8 mouse cellular contexts compared by ENCODE assay signal in the genomic region with DNA sequence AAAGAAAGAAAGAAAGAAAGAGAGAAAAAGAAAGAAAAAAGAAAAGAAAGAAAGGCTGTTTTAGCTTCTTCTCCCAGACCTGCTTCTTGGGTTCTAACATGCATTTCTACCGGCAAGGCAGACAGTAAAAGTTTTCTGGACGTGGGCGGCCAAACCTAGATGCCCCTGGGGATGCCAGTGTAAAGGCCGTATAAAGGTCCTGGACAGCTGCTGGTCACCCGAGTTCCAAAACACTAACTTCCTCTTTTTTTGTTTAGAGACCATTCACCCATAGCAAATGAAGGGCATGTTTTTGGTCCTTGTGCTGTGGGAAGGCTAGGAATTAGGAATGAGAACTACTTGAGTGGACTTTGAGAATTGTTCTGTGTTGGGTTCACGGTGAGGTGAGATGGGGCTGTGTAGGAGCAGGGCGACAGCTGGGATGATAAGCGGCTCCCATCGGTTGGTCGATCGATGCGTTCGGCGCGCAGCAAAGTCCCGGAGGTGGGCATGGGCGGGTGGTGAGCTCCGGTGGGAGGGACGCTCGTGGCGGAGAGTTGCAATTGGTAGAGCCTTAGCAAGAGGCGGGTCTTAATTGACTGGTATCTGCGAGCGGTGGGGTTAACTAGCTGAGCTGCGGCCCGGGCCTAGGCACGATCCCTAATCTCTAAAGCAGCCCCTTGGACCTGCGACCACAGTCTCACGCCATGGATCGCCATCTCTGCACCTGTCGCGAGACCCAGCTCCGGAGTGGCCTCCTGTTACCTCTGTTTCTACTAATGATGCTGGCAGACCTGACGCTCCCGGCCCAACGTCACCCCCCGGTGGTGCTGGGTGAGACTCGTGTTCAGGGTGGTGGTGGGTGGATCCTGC. TPM values are rescaled to one million over a fixed set of nuclear protein-coding genes. Genes with fewer than 3 reads are reported as not detected.
DNase-seq lines count a peak whose midpoint lies in the region; ATAC-seq and TF ChIP-seq lines count a peak whose summit lies in the region.

A gene (plus strand): TSS at position 599 of the 852 bp plus-strand sequence.

- intact Hi-C loops in heart, adult 2 months (cut with DNase I), result loop anchor here (5.0 to 10.0 kb wide), 2 partner anchors 62 to 185 kb away; a partner anchor contains a TSS

- peak; percentile 83 for TF ChIP-seq POLR2A in bone marrow, adult 2 months (IDR thresholded peaks at IDR 0.05; ENCODE audit: borderline replicate concordance, control insufficient read depth, low read depth, low read length)
- peak; percentile 85 for TF ChIP-seq POLR2A in heart, adult 2 months (IDR thresholded peaks at IDR 0.05; ENCODE audit: insufficient read depth, low read depth, low read length)

- no peaks in the 10 kb centered on the region for H3K27me3 ChIP-seq in embryonic facial prominence, embryonic 14.5 days (replicated peaks; ENCODE audit: control insufficient read depth, insufficient read depth, low read length)
- no peaks in the 10 kb centered on the region for H3K27me3 ChIP-seq in heart, adult 2 months (ENCODE audit: control insufficient read depth, insufficient read depth, low read length)
- H3K27me3 ChIP-seq in limb, embryonic 13.5 days, result no peaks in the 10 kb centered on the region
- no peaks in the 10 kb centered on the region for H3K27me3 ChIP-seq in midbrain, embryonic 15.5 days (replicated peaks)

- peak within 1 kb of the TSS; percentile 82 for H3K4me3 ChIP-seq in bone marrow, adult 2 months (replicated peaks; ENCODE audit: control insufficient read depth, low read depth, low read length)
- H3K4me3 ChIP-seq in embryonic facial prominence, embryonic 14.5 days (ENCODE audit: low read depth, low read length), result peak within 1 kb of the TSS; percentile 71
- peak within 1 kb of the TSS; percentile 71 for H3K4me3 ChIP-seq in heart, adult 2 months
- peak within 1 kb of the TSS; percentile 78 for H3K4me3 ChIP-seq in limb, embryonic 13.5 days
- H3K4me3 ChIP-seq in midbrain, embryonic 15.5 days, result peak within 1 kb of the TSS; percentile 96

- no peak for TF ChIP-seq EP300 in heart, adult 2 months (IDR thresholded peaks at IDR 0.05; ENCODE audit: insufficient read depth, low read depth, low read length)

- H3K4me1 ChIP-seq in bone marrow, adult 2 months (ENCODE audit: control insufficient read depth, insufficient read depth, low read length), result peaks cover 6% of the 10 kb centered on the region
- H3K4me1 ChIP-seq in embryonic facial prominence, embryonic 14.5 days (ENCODE audit: control insufficient read depth, insufficient read depth, low read length), result peaks cover 7% of the 10 kb centered on the region; the same call in 1 of the 2 replicates
- H3K4me1 ChIP-seq in heart, adult 2 months (ENCODE audit: control insufficient read depth, insufficient read depth, low read length), result peaks cover 1% of the 10 kb centered on the region
- H3K4me1 ChIP-seq in limb, embryonic 13.5 days, result peaks cover 13% of the 10 kb centered on the region
- H3K4me1 ChIP-seq in midbrain, embryonic 15.5 days, result peaks cover 20% of the 10 kb centered on the region

- TF ChIP-seq CTCF in bone marrow, adult 2 months (IDR thresholded peaks at IDR 0.05; ENCODE audit: control insufficient read depth, insufficient read depth, low read length), result no peak
- no peak for TF ChIP-seq CTCF in heart, adult 2 months (IDR thresholded peaks at IDR 0.05)

- under 1% methylated on average over 38 of the region's 38 CpGs for WGBS in bone marrow, adult 2 months
- 1% methylated on average over 36 of the region's 38 CpGs for WGBS in embryonic facial prominence, embryonic 14.5 days
- under 1% methylated on average over 38 of the region's 38 CpGs for WGBS in heart, adult 2 months
- 2% methylated on average over 38 of the region's 38 CpGs for WGBS in limb, embryonic 13.5 days
- WGBS in midbrain, embryonic 15.5 days, result 2% methylated on average over 38 of the region's 38 CpGs

- DNase-seq in A20 (ENCODE audit: low read depth, low spot score), result peak; percentile 97
- peak; percentile 97 for DNase-seq in embryonic facial prominence, embryonic 14.5 days (ENCODE audit: low spot score)
- peak; percentile 89 to 93 for DNase-seq in heart, adult 2 months
- peak; percentile 93 for DNase-seq in kidney, adult 8-10 months
- peak; percentile 86 to 89 for DNase-seq in spleen, adult 18-20 months

- peak; percentile 98 for ATAC-seq in embryonic facial prominence, embryonic 14.5 days (ENCODE audit: low read depth)
- ATAC-seq in limb, embryonic 13.5 days (ENCODE audit: low FRiP score, low read depth), result peak; percentile 97
- ATAC-seq in midbrain, embryonic 15.5 days (replicated peaks), result peak; percentile 97

- peak within 1 kb of the TSS; percentile 60 for H3K4me2 ChIP-seq in embryonic facial prominence, embryonic 14.5 days (ENCODE audit: low read depth, low read length)
- peak within 1 kb of the TSS; percentile 75 for H3K4me2 ChIP-seq in limb, embryonic 13.5 days (replicated peaks)
- peak within 1 kb of the TSS; percentile 76 for H3K4me2 ChIP-seq in midbrain, embryonic 15.5 days

- peak within 1 kb of the TSS; percentile 70 for H3K9ac ChIP-seq in embryonic facial prominence, embryonic 14.5 days (ENCODE audit: low read depth, low read length)
- H3K9ac ChIP-seq in heart, adult 2 months (ENCODE audit: low read depth, low read length), result peak within 1 kb of the TSS; percentile 79
- H3K9ac ChIP-seq in limb, embryonic 13.5 days, result peak within 1 kb of the TSS; percentile 79
- peak within 1 kb of the TSS; percentile 83 for H3K9ac ChIP-seq in midbrain, embryonic 15.5 days

- H3K79me2 ChIP-seq in heart, adult 2 months (replicated peaks; ENCODE audit: control insufficient read depth, insufficient read depth, low read length), result no peaks in the 10 kb centered on the region; the same call in 1 of the 2 replicates

- H3K27ac ChIP-seq in bone marrow, adult 2 months (ENCODE audit: control insufficient read depth, insufficient read depth, low read depth, low read length, poor library complexity), result peak within 1 kb of the TSS; percentile 69
- H3K27ac ChIP-seq in embryonic facial prominence, embryonic 14.5 days (replicated peaks; ENCODE audit: low read depth, low read length), result no peak within 1 kb of the TSS; the same call in 1 of the 2 replicates
- H3K27ac ChIP-seq in heart, adult 2 months, result peak within 1 kb of the TSS; percentile 79
- 0 out of 2 replicates have a peak within 1 kb of the TSS, but pooled peaks have one; percentile 48 for H3K27ac ChIP-seq in limb, embryonic 13.5 days
- H3K27ac ChIP-seq in midbrain, embryonic 15.5 days, result peak within 1 kb of the TSS; percentile 69

- H3K36me3 ChIP-seq in embryonic facial prominence, embryonic 14.5 days (ENCODE audit: control insufficient read depth, insufficient read depth, low read length), result peaks cover 4% of the 10 kb centered on the region; the same call in 1 of the 2 replicates
- H3K36me3 ChIP-seq in heart, adult 2 months (ENCODE audit: control insufficient read depth, insufficient read depth, low read length), result no peaks in the 10 kb centered on the region
- H3K36me3 ChIP-seq in limb, embryonic 13.5 days, result peaks cover 13% of the 10 kb centered on the region
- H3K36me3 ChIP-seq in midbrain, embryonic 15.5 days (replicated peaks), result no peaks in the 10 kb centered on the region

- H3K9me3 ChIP-seq in embryonic facial prominence, embryonic 14.5 days (ENCODE audit: control insufficient read depth, low read length), result no peaks in the 10 kb centered on the region
- H3K9me3 ChIP-seq in limb, embryonic 13.5 days, result no peaks in the 10 kb centered on the region
- no peaks in the 10 kb centered on the region for H3K9me3 ChIP-seq in midbrain, embryonic 15.5 days

RNA-seq across cellular contexts. Expression of the gene that starts here (rescaled TPM):
- 8.4 and 20.8 TPM in 2 replicates for polyA plus RNA-seq in bone marrow, adult 2 months (2011; ENCODE audit: insufficient read depth, insufficient read length, low replicate concordance, missing spikeins)
- polyA plus RNA-seq in embryonic facial prominence, embryonic 14.5 days (2014; fragmentation: Nextera tagmentation; extraction: Ambion mirVana), result 6.8 and 7.2 TPM in 2 replicates
- 1 to 10 TPM; 6.5 to 8.6 TPM for total RNA-seq in heart, adult 2 months (2021)
- 8.0 and 8.4 TPM in 2 replicates for polyA plus RNA-seq in heart, adult 2 months (2012; rRNA removed)
- polyA plus RNA-seq in limb, embryonic 13.5 days (2015; fragmentation: Nextera tagmentation; extraction: Ambion mirVana), result 19.6 and 20.5 TPM in 2 replicates
- 23.3 and 24.3 TPM in 2 replicates for polyA plus RNA-seq in midbrain, embryonic 15.5 days (2015; fragmentation: Nextera tagmentation; extraction: Ambion mirVana)
